ENCODE assay signal across 10 mouse cellular contexts in the genomic region with DNA sequence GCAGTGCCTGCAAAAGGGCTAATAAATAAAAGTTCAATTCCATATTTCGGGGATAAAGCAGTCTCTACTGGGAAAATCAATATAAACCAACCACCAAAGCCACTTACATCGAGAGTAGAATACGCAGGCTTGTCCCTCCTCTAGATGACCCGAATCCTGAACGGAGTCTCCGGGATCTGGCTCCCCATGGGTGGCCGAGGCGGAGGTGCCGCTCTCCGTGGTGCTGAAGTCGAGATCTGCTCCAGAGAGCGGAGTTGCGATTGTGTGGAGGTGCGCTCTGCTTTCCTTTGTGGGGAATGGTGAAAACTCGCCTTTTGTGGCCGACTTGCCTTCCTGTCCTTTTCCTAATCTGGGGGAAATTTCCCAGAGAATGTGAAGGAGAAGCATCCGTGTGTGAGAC. TPM values are rescaled to one million over a fixed set of nuclear protein-coding genes. Genes with fewer than 3 reads are reported as not detected.
DNase-seq lines count a peak whose midpoint lies in the region; TF ChIP-seq lines count a peak whose summit lies in the region.
"Had no signal": no experiment of that assay in that cellular context is flagged by ENCODE, and none has a peak within 500 bp of the region (broad histone marks: within the 10 kb centered on the region; RNA-seq: fewer than 3 reads in every experiment).

No protein-coding gene starts in this region.

- no peak overlapping the region for H3K4me3 ChIP-seq in gastrocnemius, adult 2 months
- no peak overlapping the region for H3K4me3 ChIP-seq in myocyte
- H3K4me3 ChIP-seq: lung, embryonic 15.5 days had no signal

- no peak overlapping the region for H3K4me2 ChIP-seq in myocyte (ENCODE audit: low read depth)
- H3K4me2 ChIP-seq: lung, embryonic 15.5 days had no signal

- no peaks in the 10 kb centered on the region for H3K27me3 ChIP-seq in myocyte (ENCODE audit: control insufficient read depth, insufficient read depth, insufficient read length)
- H3K27me3 ChIP-seq: CH12.LX; lung, embryonic 15.5 days had no signal

- no peak for TF ChIP-seq CTCF in gastrocnemius, adult 2 months (IDR thresholded peaks at IDR 0.05)

- H3ac ChIP-seq in myocyte (ENCODE audit: control insufficient read depth, insufficient read length): no peak overlapping the region

- H3K27ac ChIP-seq in gastrocnemius, adult 2 months: no peak overlapping the region
- H3K27ac ChIP-seq: lung, embryonic 15.5 days had no signal

- TF ChIP-seq POLR2A in myocyte (IDR thresholded peaks at IDR 0.05; ENCODE audit: insufficient read length, low read depth): no peak

- no peaks in the 10 kb centered on the region for H3K79me2 ChIP-seq in myocyte (ENCODE audit: control insufficient read depth, insufficient read depth)

- no peaks in the 10 kb centered on the region for H3K36me3 ChIP-seq in myocyte (ENCODE audit: control insufficient read depth, insufficient read depth)
- H3K36me3 ChIP-seq: lung, embryonic 15.5 days had no signal

- peak; percentile 49 for DNase-seq in gastrocnemius, adult 2 months
- no peak for DNase-seq in gastrocnemius, postnatal 25 days
- peak; percentile 18 for DNase-seq in 3T3-L1 (ENCODE audit: low read depth, low spot score)
- peak; percentile 12 for DNase-seq in c-Kit-positive CD71-negative TER-119-negative erythroid progenitor cells, embryonic 14.5 days (ENCODE audit: low read depth)
- peak; percentile 84 for DNase-seq in gastrocnemius, postnatal 10 days
- DNase-seq in layer of hippocampus, postnatal 36 days: peak; percentile 19 to 29
- DNase-seq in T-cell, adult 2 months (ENCODE audit: low spot score): no peak

- intact Hi-C loops in gastrocnemius, adult 2 months (cut with DNase I): no loop called here

TF ChIP-seq in myocyte, 11 proteins besides CTCF, POLR2A, EP300 and RAD21:
- no peak for TF ChIP-seq CEBPB (IDR thresholded peaks at IDR 0.05; ENCODE audit: insufficient read depth, poor library complexity, severe bottlenecking)
- TF ChIP-seq REST (IDR thresholded peaks at IDR 0.05; ENCODE audit: insufficient read depth, insufficient read length): peak; percentile 91
- no peak for TF ChIP-seq MYOG (IDR thresholded peaks at IDR 0.05; ENCODE audit: control insufficient read depth in 1 of 3, insufficient read depth in 1 of 3, insufficient read length in 2 of 3, low read depth in 2 of 3)

RNA-seq across cellular contexts. Expression of a gene that starts 0.4 kb away (rescaled TPM):
- total RNA-seq in gastrocnemius, adult 2 months (2021): not detected
- not detected for total RNA-seq in gastrocnemius, postnatal 25 days (2021)
- total RNA-seq in gastrocnemius, postnatal 10 days (2021): not detected
- 1 to 10 TPM; 2.2 to 3.0 TPM for total RNA-seq in layer of hippocampus, postnatal 36 days (2021)
- polyA plus RNA-seq in myocyte (2012; fragmentation: generic; extraction: Trizol): 0.01 TPM
- total RNA-seq: CH12.LX had no signal

Comparison
In these comparisons a context has a peak if more than half of its experiments do, and no peak if none do; other contexts are left out.
1. DNase-seq: peak in gastrocnemius, adult 2 months (single experiment), 3T3-L1 (single experiment), c-Kit-positive CD71-negative TER-119-negative erythroid progenitor cells, embryonic 14.5 days (single experiment), gastrocnemius, postnatal 10 days (single experiment) and layer of hippocampus, postnatal 36 days (2 of 2); none in gastrocnemius, postnatal 25 days (single experiment) and T-cell, adult 2 months (single experiment).